Mouse (Mus musculus) naive thymus-derived CD4-positive, alpha-beta T cell, adult 2 months (primary cell): ENCODE data around the gene Ffar2.
"Not testable (repeated sequence)": the region's sequence is repeated elsewhere in the genome, so short reads cannot be mapped to it uniquely, and the experiment has no call there.

Experiments used
- DNase-seq: peaks from one replicate; pipeline ENCODE4 v3.0.0-alpha.2; 2011; ENCODE audit warnings: low read depth

Gene Ffar2

GRCm38 (mm10) chr7:30823675-30824074 is at the start of gene Ffar2:
Gene Ffar2, minus strand, starts transcription at chr7:30823775.
- no peak for DNase-seq

GRCm38 (mm10) chr7:30873083-30873482 is 49.5 kb upstream of the Ffar2 start:
- DNase-seq: peak; percentile 79

- no peak for DNase-seq
Measured at GRCm38 (mm10) chr7:30863386-30863785, 39.8 kb upstream of the Ffar2 start.

- no peak for DNase-seq
Measured at GRCm38 (mm10) chr7:30861464-30861863, 37.9 kb upstream of the Ffar2 start, which contains the start of gene Ffar1. Gene Ffar1, minus strand, starts transcription at chr7:30861564.

GRCm38 (mm10) chr7:30859635-30860402 is 36.2 kb upstream of the Ffar2 start:
- peak; percentile 78 for DNase-seq

GRCm38 (mm10) chr7:30859290-30859634 is 35.7 kb upstream of the Ffar2 start:
- peak; percentile 73 for DNase-seq

- DNase-seq: no peak
Measured at GRCm38 (mm10) chr7:30857746-30858145, 34.2 kb upstream of the Ffar2 start.

GRCm38 (mm10) chr7:30856078-30856477 is 32.5 kb upstream of the Ffar2 start, which contains the start of gene Ffar3:
Gene Ffar3, minus strand, starts transcription at chr7:30856178.
- no peak for DNase-seq

GRCm38 (mm10) chr7:30851421-30851820 is 27.8 kb upstream of the Ffar2 start:
- DNase-seq: no peak

GRCm38 (mm10) chr7:30847934-30848333 is 24.4 kb upstream of the Ffar2 start:
- no peak for DNase-seq

GRCm38 (mm10) chr7:30847386-30847785 is 23.8 kb upstream of the Ffar2 start:
- DNase-seq: no peak

- no peak for DNase-seq
Measured at GRCm38 (mm10) chr7:30846505-30847053, 23.0 kb upstream of the Ffar2 start.

GRCm38 (mm10) chr7:30844676-30845297 is 21.2 kb upstream of the Ffar2 start:
- DNase-seq: no peak

GRCm38 (mm10) chr7:30842092-30842491 is 18.5 kb upstream of the Ffar2 start:
- no peak for DNase-seq

- no peak for DNase-seq
Measured at GRCm38 (mm10) chr7:30841379-30841778, 17.8 kb upstream of the Ffar2 start.

GRCm38 (mm10) chr7:30840306-30840705 is 16.7 kb upstream of the Ffar2 start:
- DNase-seq: no peak

GRCm38 (mm10) chr7:30837277-30837676 is 13.7 kb upstream of the Ffar2 start:
- DNase-seq: no peak

- DNase-seq: not testable (repeated sequence)
Measured at GRCm38 (mm10) chr7:30832684-30833083, 9.1 kb upstream of the Ffar2 start.

- peak; percentile 36 for DNase-seq
Measured at GRCm38 (mm10) chr7:30832261-30832660, 8.7 kb upstream of the Ffar2 start.

GRCm38 (mm10) chr7:30829428-30829827 is 5.9 kb upstream of the Ffar2 start:
- DNase-seq: no peak

GRCm38 (mm10) chr7:30828871-30829270 is 5.3 kb upstream of the Ffar2 start:
- not testable (repeated sequence) for DNase-seq

GRCm38 (mm10) chr7:30826660-30827059 is 3.1 kb upstream of the Ffar2 start:
- DNase-seq: no peak

GRCm38 (mm10) chr7:30824306-30824705 is 731 bp upstream of the Ffar2 start:
- DNase-seq: no peak
